Mouse (Mus musculus): ENCODE measurements around the gene Erbb2. TPM values are rescaled to one million over a fixed set of nuclear protein-coding genes. Genes with fewer than 3 reads are reported as not detected.
"Not testable (repeated sequence)": the region's sequence is repeated elsewhere in the genome, so short reads cannot be mapped to it uniquely, and the experiment has no call there.

Gene Erbb2
- polyA plus RNA-seq (2015; fragmentation: Nextera tagmentation; extraction: Ambion mirVana) = 2.5 and 3.1 TPM in 2 replicates

- DNase-seq (ENCODE audit: low spot score) = peak; percentile 25
Measured at GRCm38 (mm10) chr11:98412273-98412796, at the start of gene Erbb2. Gene Erbb2 (plus strand): TSS chr11:98412470.

- DNase-seq (ENCODE audit: low spot score) = no peak
Measured at GRCm38 (mm10) chr11:98363817-98364216, 48.5 kb upstream of the Erbb2 start.

GRCm38 (mm10) chr11:98364410-98364809, 47.9 kb upstream of the Erbb2 start:
- no peak for DNase-seq (ENCODE audit: low spot score)

DNA sequence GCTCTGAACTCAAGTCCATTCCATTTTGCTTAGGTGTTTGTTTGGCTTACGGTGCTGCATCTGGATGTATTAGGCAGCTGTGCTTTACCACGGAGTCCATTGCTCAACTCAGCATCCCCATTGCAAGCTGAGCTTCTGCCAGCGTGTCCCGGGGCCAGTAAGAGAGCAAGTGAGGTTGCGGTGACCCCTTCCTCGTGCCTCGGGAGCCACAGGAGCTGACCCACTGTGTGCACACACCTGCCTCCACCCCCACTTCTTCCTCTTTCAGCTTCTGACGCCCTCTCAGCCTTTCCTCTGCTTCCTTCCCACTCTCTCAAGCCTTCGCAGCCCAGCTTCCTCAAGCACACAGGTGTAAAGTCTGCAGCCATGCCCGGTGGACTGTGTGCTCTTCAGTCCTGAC, 46.0 kb upstream of the Erbb2 start:
- DNase-seq (ENCODE audit: low spot score) = peak; percentile 29

DNA sequence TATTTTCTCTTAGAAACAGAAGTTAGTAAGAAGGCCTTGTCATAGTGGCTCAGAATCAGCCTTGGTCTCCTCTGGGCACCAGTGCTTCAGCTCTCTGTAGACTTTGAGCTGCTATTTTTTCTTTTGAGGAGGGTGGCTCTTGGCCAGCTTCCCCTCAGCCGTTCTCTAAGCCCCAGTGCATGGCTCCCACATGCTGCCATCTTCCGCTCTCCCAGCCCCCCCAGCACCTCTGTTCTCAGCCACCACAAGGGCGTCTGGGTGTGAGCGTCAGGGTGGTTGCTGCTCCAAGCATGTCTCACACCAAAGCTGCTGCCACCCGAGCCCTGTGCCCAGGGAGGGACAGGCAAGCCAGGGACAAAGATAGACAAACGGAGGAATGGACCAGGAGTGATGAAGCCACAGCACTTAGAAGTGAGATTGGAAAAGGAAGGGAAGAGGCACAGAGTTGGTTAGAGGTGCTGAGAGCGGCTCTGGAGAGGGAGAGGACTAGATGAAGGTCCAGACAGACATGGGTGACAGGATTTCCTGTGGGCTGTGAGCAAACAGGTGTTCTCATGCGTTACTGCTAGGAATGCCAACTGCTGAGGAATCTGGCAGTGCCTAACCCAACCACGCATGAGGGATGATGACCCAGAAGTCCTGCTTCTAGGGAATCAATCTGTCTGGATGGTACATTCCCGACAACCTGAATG, 45.0 kb upstream of the Erbb2 start:
- DNase-seq (ENCODE audit: low spot score) = peak; percentile 66

DNA sequence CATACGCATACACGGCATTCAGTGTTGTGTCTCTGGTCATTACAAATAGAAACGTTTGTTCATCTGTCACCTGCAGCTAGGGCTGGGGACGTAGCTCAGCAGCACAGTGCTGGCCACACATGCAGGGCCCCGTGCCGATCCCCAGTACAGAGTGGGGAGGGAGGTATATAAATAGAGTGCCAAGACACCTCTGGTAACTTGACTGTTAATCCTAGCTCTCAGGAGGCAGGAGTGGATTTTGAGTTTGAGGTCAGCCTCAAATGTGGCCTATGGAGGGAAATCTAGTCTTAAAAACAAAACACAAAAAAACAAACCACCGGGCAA, 44.4 kb upstream of the Erbb2 start:
- no peak for DNase-seq (ENCODE audit: low spot score)

DNA sequence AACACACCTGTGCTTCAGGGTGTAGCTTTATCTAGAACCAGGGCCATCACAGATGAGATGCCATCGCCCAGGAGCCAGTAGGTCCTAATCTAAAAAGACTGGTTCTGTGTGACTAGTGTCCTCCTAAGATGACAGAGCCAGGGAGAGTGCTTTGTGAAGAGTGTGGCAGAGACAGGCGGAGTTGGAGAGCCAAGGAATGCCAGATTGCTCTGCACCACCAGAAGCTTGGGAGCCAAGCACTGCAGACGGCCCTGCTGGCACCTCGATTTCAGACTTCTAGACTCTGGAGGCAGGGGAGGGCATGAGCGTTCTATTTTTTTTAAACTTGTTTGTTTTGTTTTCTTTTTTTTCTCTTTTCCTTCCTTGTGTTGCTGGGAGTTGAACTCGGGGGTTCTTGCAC, 42.9 kb upstream of the Erbb2 start:
- DNase-seq (ENCODE audit: low spot score) = no peak

GRCm38 (mm10) chr11:98370588-98370987, 41.7 kb upstream of the Erbb2 start:
- DNase-seq (ENCODE audit: low spot score) = no peak

DNA sequence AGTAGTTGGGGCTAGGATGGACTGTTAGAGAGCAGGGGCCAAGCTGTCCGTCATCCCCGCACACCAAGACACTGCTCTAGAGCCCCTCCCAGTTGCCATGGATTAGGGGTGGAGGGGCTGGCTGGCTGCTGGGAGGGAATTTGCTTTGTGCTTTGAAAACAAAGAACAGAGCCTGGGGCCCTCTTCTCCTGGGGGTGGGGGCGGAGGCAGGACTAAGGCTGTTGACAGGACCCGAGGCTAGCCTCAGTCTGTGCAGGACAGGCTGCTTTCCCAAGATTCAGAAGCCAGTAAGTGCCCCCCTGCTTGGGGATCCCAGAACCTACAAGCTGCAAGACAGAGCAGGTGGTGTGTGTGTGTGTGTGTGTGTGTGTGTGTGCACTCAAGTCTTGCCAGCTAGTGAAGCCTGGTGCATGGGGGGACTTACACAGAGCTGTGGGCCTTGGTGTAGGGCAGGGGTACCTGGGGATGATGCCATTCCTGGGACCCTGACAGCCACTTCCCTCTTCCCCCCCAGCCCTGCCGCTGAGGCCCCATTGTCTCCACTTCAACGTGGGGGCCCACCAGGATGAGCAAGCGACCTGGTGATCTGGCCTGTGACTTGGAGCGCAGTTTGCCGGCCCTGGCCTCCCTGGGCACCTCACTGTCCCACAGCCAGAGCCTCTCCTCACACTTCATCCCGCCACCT, 40.6 kb upstream of the Erbb2 start:
- DNase-seq (ENCODE audit: low spot score) = no peak

DNA sequence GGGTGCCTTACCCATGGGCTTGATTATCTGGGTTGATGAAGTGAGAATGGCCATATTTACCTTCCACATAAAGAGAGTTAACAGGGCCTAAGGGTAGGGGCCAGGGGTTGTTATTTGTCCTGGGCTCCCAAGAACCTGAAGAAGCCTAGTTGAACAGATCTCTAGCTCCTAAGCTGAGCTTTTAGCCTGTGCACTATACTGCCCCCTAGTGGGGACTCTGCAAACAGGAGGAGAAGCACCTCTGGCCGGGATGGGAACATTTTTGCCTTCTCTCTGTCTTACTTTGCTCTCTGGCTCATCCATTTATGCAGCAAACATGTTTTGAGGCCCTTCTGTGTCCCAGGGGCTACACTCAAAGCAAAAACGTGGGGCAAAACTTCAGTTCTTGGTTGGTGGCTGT, 39.9 kb upstream of the Erbb2 start:
- peak; percentile 81 for DNase-seq (ENCODE audit: low spot score)

DNA sequence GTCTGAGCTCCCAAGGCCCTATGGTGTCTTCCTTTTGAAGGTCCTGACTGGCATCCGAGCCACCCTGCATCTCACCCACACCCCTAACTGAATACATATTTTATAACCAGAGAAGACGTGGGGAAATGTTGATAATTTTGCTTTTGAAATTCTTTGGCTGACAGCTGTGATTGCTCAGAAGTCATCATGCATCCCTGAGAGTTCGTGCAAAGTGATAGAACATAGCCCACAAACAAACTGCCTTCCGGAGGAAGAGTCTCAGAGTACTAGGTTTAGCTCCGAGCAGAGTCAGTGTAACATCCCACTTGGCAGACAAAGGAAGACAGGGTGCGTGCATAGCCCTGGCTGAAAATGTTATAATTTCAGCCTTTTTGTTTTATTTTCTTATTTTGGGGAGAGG, 39.0 kb upstream of the Erbb2 start:
- DNase-seq (ENCODE audit: low spot score) = no peak

DNA sequence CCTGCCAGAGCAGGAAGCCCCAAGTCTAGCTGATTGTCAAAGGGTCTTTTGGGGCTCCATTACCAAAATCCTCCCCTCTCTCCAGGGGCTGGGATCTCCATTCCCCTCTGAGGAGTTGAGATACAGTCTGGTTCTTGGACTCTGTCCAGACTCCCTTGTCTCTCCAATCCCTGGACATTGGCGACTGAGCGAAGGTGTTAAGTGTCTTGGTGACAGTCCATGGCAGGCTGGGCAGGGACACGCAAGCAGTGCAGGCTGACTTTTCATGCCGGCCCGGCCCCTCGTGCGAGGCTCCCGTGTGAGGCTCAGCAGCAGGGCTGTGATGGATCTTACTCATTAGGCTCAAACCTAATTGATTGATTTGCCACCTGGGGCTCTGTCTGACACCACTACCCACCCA, 38.0 kb upstream of the Erbb2 start:
- no peak for DNase-seq (ENCODE audit: low spot score)

DNA sequence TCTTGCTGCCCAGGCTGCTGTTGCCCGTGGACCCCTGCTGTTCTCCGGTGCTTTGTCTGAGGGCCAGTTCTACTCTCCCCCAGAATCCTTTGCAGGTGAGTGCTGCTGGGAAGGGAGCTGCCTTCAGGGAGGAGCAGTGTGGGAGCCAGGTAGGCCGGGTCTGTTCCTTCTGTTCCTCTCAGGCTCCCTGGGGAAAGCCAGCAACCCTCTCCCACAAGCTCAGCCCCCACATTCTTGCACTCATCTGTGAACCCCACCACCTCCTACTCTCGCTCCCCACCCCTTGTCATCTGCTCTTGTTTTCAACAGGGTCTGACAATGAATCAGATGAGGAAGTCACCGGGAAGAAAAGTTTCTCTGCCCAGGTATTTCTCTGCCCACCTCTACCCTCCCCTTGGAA, 35.5 kb upstream of the Erbb2 start:
- DNase-seq (ENCODE audit: low spot score) = no peak

DNA sequence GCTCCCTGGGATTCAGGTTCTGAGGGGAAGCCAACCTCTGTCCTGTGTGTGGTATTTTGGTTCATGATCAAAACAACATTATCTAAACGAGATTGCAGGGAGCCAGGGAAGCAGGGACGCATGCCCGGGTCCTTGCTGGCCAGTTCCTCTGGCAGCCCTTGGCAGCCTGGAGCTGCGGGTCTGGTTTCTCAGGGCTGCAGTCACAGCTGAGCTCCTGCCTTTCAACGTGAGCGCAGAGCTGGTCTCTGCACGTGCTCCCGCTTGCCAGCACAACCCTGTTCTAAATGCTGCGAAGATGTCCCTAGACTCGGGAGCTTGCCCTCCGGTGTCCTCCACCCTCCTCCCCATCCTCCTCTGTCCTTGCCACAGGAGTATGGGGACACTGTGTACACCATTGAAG, 34.5 kb upstream of the Erbb2 start:
- no peak for DNase-seq (ENCODE audit: low spot score)

DNA sequence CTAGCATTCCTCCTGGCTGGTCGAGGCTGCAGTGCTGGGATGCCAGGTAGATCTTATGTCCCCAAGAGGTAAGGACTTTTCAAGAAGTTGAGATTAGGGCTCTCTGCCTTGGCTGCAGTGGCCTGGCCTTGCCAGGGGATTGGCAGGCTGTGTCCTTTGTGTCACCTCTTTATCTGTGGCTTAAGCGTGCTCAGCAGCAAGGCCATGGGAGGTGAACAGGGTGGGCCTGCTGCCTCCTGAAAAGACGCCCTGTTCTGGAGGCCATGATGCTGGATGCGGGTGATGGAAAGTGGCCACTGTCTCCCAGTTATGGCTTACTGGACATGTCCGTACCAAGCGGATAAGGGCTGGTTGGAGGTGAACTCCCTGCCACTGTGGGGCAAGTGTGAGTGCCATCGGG, 32.9 kb upstream of the Erbb2 start:
- no peak for DNase-seq (ENCODE audit: low spot score)

- no peak for DNase-seq (ENCODE audit: low spot score)
Measured at GRCm38 (mm10) chr11:98380106-98380505, 32.2 kb upstream of the Erbb2 start.

DNA sequence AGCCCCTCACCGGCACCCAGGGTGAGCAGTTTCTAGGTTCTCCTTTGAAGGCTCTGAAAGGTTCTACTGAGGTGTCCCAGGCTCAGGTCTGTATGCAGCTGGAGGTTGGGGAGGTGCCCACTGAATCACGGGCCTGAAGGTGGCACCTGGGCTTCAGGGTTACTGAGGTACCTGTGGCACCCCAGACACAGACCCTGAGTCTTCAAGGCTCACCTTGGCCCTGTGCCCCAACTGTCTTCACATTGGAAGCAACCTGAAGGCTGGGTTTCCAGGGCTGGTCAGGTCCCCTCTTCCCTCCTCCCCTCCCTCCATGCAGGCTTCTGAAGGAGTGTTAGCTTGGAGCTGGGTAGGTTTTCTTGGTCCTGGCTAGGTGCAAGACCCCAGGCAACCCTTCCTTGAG, 30.6 kb upstream of the Erbb2 start:
- DNase-seq (ENCODE audit: low spot score) = no peak

GRCm38 (mm10) chr11:98382405-98382804, 29.9 kb upstream of the Erbb2 start:
- DNase-seq (ENCODE audit: low spot score) = not testable (repeated sequence)

GRCm38 (mm10) chr11:98383261-98384030, 28.8 kb upstream of the Erbb2 start, which contains the start of gene Tcap:
Gene Tcap (plus strand): TSS chr11:98383811.
- no peak for DNase-seq (ENCODE audit: low spot score)

DNA sequence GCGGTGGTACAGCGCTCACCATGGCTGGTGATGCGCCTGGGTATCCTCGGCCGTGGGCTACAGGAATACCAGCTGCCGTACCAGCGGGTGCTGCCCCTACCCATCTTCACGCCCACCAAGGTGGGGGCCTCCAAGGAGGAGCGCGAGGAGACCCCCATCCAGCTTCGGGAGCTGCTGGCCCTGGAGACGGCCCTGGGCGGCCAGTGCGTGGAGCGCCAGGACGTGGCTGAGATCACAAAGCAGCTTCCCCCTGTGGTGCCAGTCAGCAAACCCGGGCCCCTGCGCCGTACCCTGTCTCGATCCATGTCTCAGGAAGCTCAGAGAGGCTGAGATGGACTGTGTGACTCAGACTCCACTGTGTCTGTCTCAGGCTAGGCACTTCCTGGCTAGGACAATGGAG, 28.1 kb upstream of the Erbb2 start:
- no peak for DNase-seq (ENCODE audit: low spot score)

- no peak for DNase-seq (ENCODE audit: low spot score)
Measured at GRCm38 (mm10) chr11:98384721-98385637, 27.3 kb upstream of the Erbb2 start.
